Mouse (Mus musculus): ENCODE data around the gene Gm20388.

- TF ChIP-seq CTCF (IDR thresholded peaks at IDR 0.05; ENCODE audit: control insufficient read depth, insufficient read depth, low read length): no peak
- no peak for TF ChIP-seq POLR2A (IDR thresholded peaks at IDR 0.05; ENCODE audit: borderline replicate concordance, control insufficient read depth, low read depth, low read length)
Observed at GRCm38 (mm10) chr8:124184078-124184477, 4273.4 kb downstream of the Gm20388 start.

Data from bone marrow, adult 2 months (tissue).